Mouse (Mus musculus) MEL (cell line): ENCODE measurements at regions not wholly inside any gene's neighbourhood (a gene's known extent, or its start where the extent isn't known, plus 50 kb on each side); places are given as distances from the start of the nearest gene placed in this dataset.

ENCODE experiments used
- DNase-seq: peaks from one replicate; pipeline ENCODE4 v3.0.0; 2011; ENCODE audit warnings: low read depth, low spot score
- H3K27ac ChIP-seq: 2 replicates; pipeline ENCODE4 v1.5.1; 2012; ENCODE audit warnings: low read depth, mild to moderate bottlenecking, control low read depth, low read length, moderate library complexity; ENCODE audit not compliant: control insufficient read depth
- H3K27me3 ChIP-seq, 2 experiments: fragments of 150-350 bp in 1 of 2; sonication (generic) in 1 of 2; 2 replicates each; pipeline ENCODE4 v1.6.1; 2012; ENCODE audit warnings: low read length in 2 of 2, mild to moderate bottlenecking in 2 of 2, improper control_type of control experiment in 1 of 2, moderate library complexity in 1 of 2; ENCODE audit not compliant: insufficient read depth in 2 of 2, control insufficient read depth in 1 of 2
- H3K36me3 ChIP-seq, 2 experiments: 2 replicates each; pipeline ENCODE4 v1.6.1; 2012 to 2014; ENCODE audit warnings: low read length in 2 of 2, improper control_type of control experiment in 1 of 2, inconsistent platforms in 1 of 2, mild to moderate bottlenecking in 1 of 2; ENCODE audit not compliant: insufficient read depth in 2 of 2, control insufficient read depth in 1 of 2
- H3K4me1 ChIP-seq, 2 experiments: fragments of 150-350 bp in 1 of 2; sonication (generic) in 1 of 2; 2 replicates each; pipeline ENCODE4 v1.6.1; 2012; ENCODE audit warnings: low read length in 2 of 2, improper control_type of control experiment in 1 of 2, mild to moderate bottlenecking in 1 of 2; ENCODE audit not compliant: insufficient read depth in 2 of 2, control insufficient read depth in 1 of 2
- H3K4me3 ChIP-seq, 2 experiments: fragments of 150-350 bp in 1 of 2; sonication (generic) in 1 of 2; 2 replicates each; pipeline ENCODE4 v1.5.1; 2012; ENCODE audit warnings: low read depth in 2 of 2, low read length in 2 of 2, mild to moderate bottlenecking in 2 of 2, moderate library complexity in 2 of 2, control low read depth in 1 of 2, improper control_type of control experiment in 1 of 2; ENCODE audit not compliant: control insufficient read depth in 1 of 2, insufficient read depth in 1 of 2
- H3K79me2 ChIP-seq: 2 replicates; pipeline ENCODE4 v1.6.1; 2012; ENCODE audit warnings: mild to moderate bottlenecking, low read length, moderate library complexity; ENCODE audit not compliant: control insufficient read depth, poor library complexity, insufficient read depth
- H3K9ac ChIP-seq: 2 replicates; pipeline ENCODE4 v1.6.1; 2012; ENCODE audit warnings: low read depth, mild to moderate bottlenecking, control low read depth, low read length, moderate library complexity; ENCODE audit not compliant: control insufficient read depth, poor library complexity, severe bottlenecking
- H3K9me3 ChIP-seq: fragments of 150-350 bp; sonication (generic); replicated peaks from 2 replicates; pipeline ENCODE4 v1.6.1; 2012; ENCODE audit warnings: mild to moderate bottlenecking, low read length, improper control_type of control experiment, moderate library complexity; ENCODE audit not compliant: insufficient read depth
- BHLHE40 ChIP-seq: IDR thresholded peaks from 2 replicates; pipeline ENCODE4 v1.6.1; 2012; ENCODE audit warnings: low read depth, mild to moderate bottlenecking, inconsistent platforms, low read length, improper control_type of control experiment, borderline replicate concordance
- CHD2 ChIP-seq: IDR thresholded peaks from 2 replicates; pipeline ENCODE4 v1.6.1; 2011; ENCODE audit warnings: low read length, improper control_type of control experiment
- ETS1 ChIP-seq: IDR thresholded peaks from 2 replicates; pipeline ENCODE4 v1.6.1; 2012; ENCODE audit warnings: low read depth, mild to moderate bottlenecking, inconsistent platforms, low read length, improper control_type of control experiment, moderate library complexity
- GABPA ChIP-seq: IDR thresholded peaks from 2 replicates; pipeline ENCODE4 v1.6.1; 2012; ENCODE audit warnings: low read depth, mild to moderate bottlenecking, inconsistent platforms, low read length, improper control_type of control experiment, moderate library complexity
- GATA1 ChIP-seq: IDR thresholded peaks from 2 replicates; pipeline ENCODE4 v1.6.1; 2011; ENCODE audit warnings: low read depth, low read length, improper control_type of control experiment
- HCFC1 ChIP-seq: IDR thresholded peaks from 2 replicates; pipeline ENCODE4 v1.6.1; 2012; ENCODE audit warnings: low read depth, mild to moderate bottlenecking, inconsistent platforms, low read length, improper control_type of control experiment, moderate library complexity
- JUND ChIP-seq: IDR thresholded peaks from 2 replicates; pipeline ENCODE4 v1.6.1; 2011; ENCODE audit warnings: low read depth, mild to moderate bottlenecking, improper control_type of control experiment, low read length
- KAT2A ChIP-seq: conservative IDR thresholded peaks from 2 replicates; pipeline ENCODE4 v1.6.1; 2012; ENCODE audit warnings: low read depth, low read length, improper control_type of control experiment, inconsistent platforms
- MAZ ChIP-seq: IDR thresholded peaks from 2 replicates; pipeline ENCODE4 v1.6.1; 2012; ENCODE audit warnings: low read depth, mild to moderate bottlenecking, inconsistent platforms, low read length, improper control_type of control experiment
- MEF2A ChIP-seq: IDR thresholded peaks from 2 replicates; pipeline ENCODE4 v1.6.1; 2014; ENCODE audit warnings: low read depth, mild to moderate bottlenecking, inconsistent platforms, low read length, improper control_type of control experiment; ENCODE audit not compliant: poor library complexity, insufficient replicate concordance, severe bottlenecking; ENCODE audit errors: extremely low read depth
- MYB ChIP-seq: IDR thresholded peaks from 2 replicates; pipeline ENCODE4 v1.6.1; 2011; ENCODE audit warnings: mild to moderate bottlenecking, low read depth, low read length, improper control_type of control experiment
- NELFE ChIP-seq: IDR thresholded peaks from 2 replicates; pipeline ENCODE4 v1.6.1; 2011; ENCODE audit warnings: low read depth, low read length, improper control_type of control experiment
- POLR2AphosphoS2 ChIP-seq: IDR thresholded peaks from 2 replicates; pipeline ENCODE4 v1.6.1; 2011; ENCODE audit warnings: low read length, improper control_type of control experiment
- RAD21 ChIP-seq: IDR thresholded peaks from 2 replicates; pipeline ENCODE4 v1.6.1; 2011; ENCODE audit warnings: mild to moderate bottlenecking, low read depth, low read length, improper control_type of control experiment
- SIN3A ChIP-seq: IDR thresholded peaks from 2 replicates; pipeline ENCODE4 v1.6.1; 2012; ENCODE audit warnings: low read length, improper control_type of control experiment, inconsistent platforms
- TAL1 ChIP-seq: IDR thresholded peaks from 2 replicates; pipeline ENCODE4 v1.6.1; 2012; ENCODE audit warnings: mild to moderate bottlenecking, inconsistent platforms, low read length, moderate library complexity, mixed read lengths
- TBP ChIP-seq: IDR thresholded peaks from 2 replicates; pipeline ENCODE4 v1.8.0; 2011; ENCODE audit warnings: low read depth, low read length, improper control_type of control experiment
- TCF12 ChIP-seq: IDR thresholded peaks from 2 replicates; pipeline ENCODE4 v1.6.1; 2014; ENCODE audit warnings: low read depth, mild to moderate bottlenecking, inconsistent platforms, low read length, improper control_type of control experiment, moderate library complexity
- UBTF ChIP-seq: IDR thresholded peaks from 2 replicates; pipeline ENCODE4 v1.6.1; 2012; ENCODE audit warnings: low read depth, mild to moderate bottlenecking, inconsistent platforms, low read length, improper control_type of control experiment, moderate library complexity, borderline replicate concordance; ENCODE audit not compliant: insufficient read depth
- USF1 ChIP-seq: IDR thresholded peaks from 2 replicates; pipeline ENCODE4 v1.6.1; 2014; ENCODE audit warnings: low read depth, mild to moderate bottlenecking, inconsistent platforms, low read length, improper control_type of control experiment, moderate library complexity
- USF2 ChIP-seq, 2 experiments: IDR thresholded peaks; 2 replicates each; pipeline ENCODE4 v1.6.1; 2011 to 2012; ENCODE audit warnings: improper control_type of control experiment in 2 of 2, low read length in 2 of 2, borderline replicate concordance in 1 of 2, inconsistent platforms in 1 of 2, low read depth in 1 of 2, mild to moderate bottlenecking in 1 of 2; ENCODE audit not compliant: insufficient read depth in 1 of 2
- ZKSCAN1 ChIP-seq: IDR thresholded peaks from 2 replicates; pipeline ENCODE4 v1.6.1; 2012; ENCODE audit warnings: low read depth, mild to moderate bottlenecking, inconsistent platforms, low read length, improper control_type of control experiment, moderate library complexity

DNA sequence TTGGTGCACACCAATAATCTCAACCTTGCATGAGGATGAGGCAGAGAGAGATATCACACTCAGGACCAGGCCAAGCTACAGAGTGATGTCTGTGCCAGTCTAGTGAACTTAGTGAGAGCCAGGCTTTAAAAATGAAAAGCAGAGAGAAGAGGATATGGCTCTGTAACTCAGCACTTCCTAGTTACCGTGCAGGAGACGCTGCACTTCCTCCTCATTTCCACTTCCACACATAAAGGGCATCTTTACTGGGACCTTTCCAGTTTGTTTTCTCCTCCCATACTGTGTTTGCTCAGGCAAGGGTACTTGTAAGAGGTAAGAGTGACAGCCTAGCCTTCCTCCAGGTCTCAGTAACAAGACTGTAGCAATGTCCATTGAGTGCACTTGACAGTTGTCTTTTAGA lies 66.0 kb upstream of the Dph5 start:
- TF ChIP-seq UBTF (no peak), JUND (no peak), USF1 (no peak)

DNA sequence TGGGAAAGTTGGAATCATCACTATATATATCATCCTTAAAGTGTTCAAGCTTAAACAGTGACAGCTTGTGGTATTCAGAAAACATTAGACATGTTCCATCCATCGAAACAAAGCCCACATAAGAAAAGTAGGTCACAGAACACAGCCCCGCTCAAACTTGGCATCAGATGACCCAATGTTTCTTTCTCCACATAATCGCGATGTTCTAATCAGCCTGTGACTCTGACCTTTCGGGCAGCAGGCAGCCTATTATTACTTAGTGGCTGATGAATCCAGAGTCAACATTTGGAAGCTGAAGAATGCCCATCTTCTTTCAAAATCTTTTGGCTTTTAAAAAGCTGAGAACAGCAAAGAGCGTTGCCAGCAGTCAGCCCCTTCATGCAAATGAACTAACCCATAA lies 65.1 kb upstream of the Dph5 start:
- no peak for DNase-seq
- Histone ChIP-seq H3K27ac (no peak overlapping the region), H3K9ac (no peak overlapping the region), H3K27me3 (no peaks in the 10 kb centered on the region), H3K36me3 (peaks cover 0 to 20% of the 10 kb centered on the region in 2 experiments; a peak in 2 of 4 replicates), H3K4me1 (peaks cover 11 to 25% of the 10 kb centered on the region in 2 experiments), H3K79me2 (no peaks in the 10 kb centered on the region), H3K4me3 (no peak overlapping the region), H3K9me3 (no peaks in the 10 kb centered on the region)
- TF ChIP-seq POLR2AphosphoS2 (no peak), CHD2 (no peak), ETS1 (no peak), RAD21 (no peak), TBP (no peak), ZKSCAN1 (no peak), BHLHE40 (no peak)

More for the DNA sequence above, 66.0 kb upstream of the Dph5 start:
- Histone ChIP-seq H3K36me3 (peaks cover 0 to 26% of the 10 kb centered on the region in 2 experiments; a peak in 2 of 4 replicates), H3K9ac (no peak overlapping the region), H3K9me3 (no peaks in the 10 kb centered on the region), H3K4me3 (no peak overlapping the region), H3K79me2 (no peaks in the 10 kb centered on the region), H3K4me1 (peaks cover 14 to 28% of the 10 kb centered on the region in 2 experiments), H3K27me3 (no peaks in the 10 kb centered on the region), H3K27ac (no peak overlapping the region)
- no peak for DNase-seq

DNA sequence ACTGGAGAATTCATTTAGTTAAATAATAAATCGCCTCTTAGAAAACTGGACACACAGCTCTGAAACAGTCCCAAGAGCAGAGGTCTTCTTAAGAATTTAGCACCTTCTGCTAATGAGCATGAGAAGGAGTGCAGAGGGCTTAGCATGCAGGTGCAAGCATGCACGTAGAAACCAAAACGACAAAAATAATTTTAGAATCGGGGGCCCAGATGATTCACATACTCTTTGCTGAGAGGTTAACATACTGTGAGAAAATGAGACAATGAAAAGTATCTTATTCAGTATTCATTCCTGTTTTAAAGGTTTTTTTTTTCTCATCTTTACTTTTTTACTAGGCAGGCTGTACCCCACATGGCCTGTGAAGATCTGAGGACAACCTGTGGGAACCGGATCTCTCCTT lies 63.9 kb upstream of the Dph5 start:
- no peak for DNase-seq
- H3K9me3 ChIP-seq = no peaks in the 10 kb centered on the region
- H3K4me3 ChIP-seq = no peak overlapping the region
- peaks cover 6 to 14% of the 10 kb centered on the region in 2 experiments for H3K4me1 ChIP-seq
- peaks cover 0 to 13% of the 10 kb centered on the region in 2 experiments; a peak in 2 of 4 replicates for H3K36me3 ChIP-seq
- H3K27me3 ChIP-seq = no peaks in the 10 kb centered on the region
- no peaks in the 10 kb centered on the region for H3K79me2 ChIP-seq
- no peak overlapping the region for H3K9ac ChIP-seq
- TF ChIP-seq TCF12 (no peak), TBP (no peak), SIN3A (no peak), MEF2A (no peak), ETS1 (no peak), NELFE (no peak), TAL1 (no peak), KAT2A (no peak), JUND (no peak), MAZ (no peak), GATA1 (no peak), GABPA (no peak), MYB (no peak), USF2 (IDR thresholded peaks at IDR 0.05; ENCODE audit: borderline replicate concordance in 1 of 2, insufficient read depth in 1 of 2, low read depth in 1 of 2, low read length in 2 of 2) (no peak), BHLHE40 (no peak), HCFC1 (no peak)
- H3K27ac ChIP-seq = no peak overlapping the region
